Mouse (Mus musculus) effector memory CD4-positive, alpha-beta T cell, adult 7 months (primary cell): Measurements from ENCODE around the gene Vmn2r85. TPM values are rescaled to one million over a fixed set of nuclear protein-coding genes. Genes with fewer than 3 reads are reported as not detected.

Experiments
- polyA plus RNA-seq: library from polyadenylated mRNA; unstranded; fragments of 100-300 nt; shearing (Covaris generic); gene quantifications from one replicate; pipeline ENCODE4 v1.2.1, GENCODE M21; 2017

The Vmn2r85 gene
- not detected for polyA plus RNA-seq

GRCm38 (mm10) chr10:130429603-130430002, at the start of gene Vmn2r85:
TSS of gene Vmn2r85 (minus strand) at chr10:130429703.

GRCm38 (mm10) chr10:130455950-130456349, 26.4 kb upstream of the Vmn2r85 start, which contains the start of gene Vmn2r86:
TSS of gene Vmn2r86 (minus strand) at chr10:130456050.

GRCm38 (mm10) chr10:130394232-130394631, 35.3 kb downstream of the Vmn2r85 start, which contains the start of gene Vmn2r84:
TSS of gene Vmn2r84 (minus strand) at chr10:130394332.

Other genes with a start within 250 kb of the Vmn2r85 start
- gene Olfr826, start 245.5 kb downstream of the Vmn2r85 start, polyA plus RNA-seq, result not detected
- not detected for gene Olfr827, start 215.3 kb downstream of the Vmn2r85 start, polyA plus RNA-seq
- gene Neurod4, start 149.5 kb downstream of the Vmn2r85 start, polyA plus RNA-seq, result not detected
- gene Tespa1, start 106.8 kb downstream of the Vmn2r85 start, polyA plus RNA-seq, result 172 TPM
- 0.27 TPM for gene Vmn2r84, start 35.4 kb downstream of the Vmn2r85 start, polyA plus RNA-seq
- gene Vmn2r86, start 26.3 kb upstream of the Vmn2r85 start, polyA plus RNA-seq, result 0.06 TPM
- gene Vmn2r87, start 67.7 kb upstream of the Vmn2r85 start, polyA plus RNA-seq, result not detected